Mouse (Mus musculus) T-helper 2 cell (primary cell): Measurements from ENCODE around the gene Dhx32.

Experiments
- in situ Hi-C: fragments of 300-600 bp; cut with MboI, MseI; formaldehyde crosslinking; loops from one replicate; pipeline ENCODE4 v1.15.1; 2025; ENCODE audit warnings: high pct_unique_total_duplicates

The Dhx32 gene

DNA sequence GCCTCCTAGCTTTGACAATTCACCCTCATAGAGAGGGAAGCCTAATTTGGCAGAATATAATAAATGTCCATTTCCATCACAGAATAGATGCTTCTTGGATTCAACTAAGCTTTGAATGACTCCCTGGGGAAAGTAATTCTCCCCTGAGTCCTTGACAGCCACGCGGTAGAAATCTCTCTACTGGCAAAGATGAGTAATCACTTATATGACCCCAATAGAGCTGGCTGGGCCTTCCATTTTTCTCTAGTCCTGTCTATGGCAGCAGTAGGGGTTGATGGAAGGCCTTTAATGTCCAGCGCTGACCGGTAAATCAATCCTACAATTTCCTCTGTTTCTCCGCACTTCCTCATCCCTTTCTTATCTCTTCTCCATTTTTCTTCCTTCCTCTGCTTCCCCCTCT, 7.3 kb downstream of the Dhx32 start:
- in situ Hi-C loops = no loop called here

DNA sequence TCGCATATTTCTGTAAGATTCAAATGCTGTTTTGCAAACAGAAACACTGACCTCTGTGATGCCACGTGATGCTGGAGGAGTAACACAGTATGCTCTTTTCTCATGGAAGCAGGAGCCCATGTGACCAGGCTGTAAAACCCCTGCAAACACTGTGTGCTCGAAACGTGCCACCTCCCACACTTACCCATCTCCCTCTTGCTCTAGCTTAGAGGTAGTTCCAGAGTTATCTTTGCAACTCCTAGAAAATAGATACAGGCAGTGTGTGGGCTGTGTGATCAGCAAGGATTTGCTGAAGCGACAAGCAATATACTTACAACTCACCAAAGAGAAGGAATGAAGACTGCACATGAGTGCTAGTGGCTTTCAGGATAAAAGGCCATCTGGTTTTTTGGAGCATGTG, 14.0 kb downstream of the Dhx32 start:
- in situ Hi-C loops = no loop called here

DNA sequence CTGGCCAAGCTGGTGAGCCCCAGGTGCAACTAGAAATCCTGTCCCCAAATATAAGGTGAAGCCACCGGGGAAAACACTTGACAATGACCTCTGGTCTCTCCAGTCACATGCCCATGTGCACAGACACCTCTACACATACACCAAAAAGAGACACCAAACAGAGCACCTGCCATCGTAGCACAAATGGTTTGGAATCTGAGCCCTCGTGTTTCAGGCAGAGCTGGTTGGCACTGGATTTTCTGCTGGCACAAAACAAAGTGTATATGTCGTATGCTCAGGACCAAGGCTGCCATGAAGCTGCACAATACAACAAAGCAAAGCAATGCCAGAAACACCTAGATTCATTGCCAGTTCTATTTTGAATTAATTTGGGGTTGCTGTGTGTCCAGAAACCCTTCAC, 14.5 kb downstream of the Dhx32 start:
- in situ Hi-C loops = no loop called here

DNA sequence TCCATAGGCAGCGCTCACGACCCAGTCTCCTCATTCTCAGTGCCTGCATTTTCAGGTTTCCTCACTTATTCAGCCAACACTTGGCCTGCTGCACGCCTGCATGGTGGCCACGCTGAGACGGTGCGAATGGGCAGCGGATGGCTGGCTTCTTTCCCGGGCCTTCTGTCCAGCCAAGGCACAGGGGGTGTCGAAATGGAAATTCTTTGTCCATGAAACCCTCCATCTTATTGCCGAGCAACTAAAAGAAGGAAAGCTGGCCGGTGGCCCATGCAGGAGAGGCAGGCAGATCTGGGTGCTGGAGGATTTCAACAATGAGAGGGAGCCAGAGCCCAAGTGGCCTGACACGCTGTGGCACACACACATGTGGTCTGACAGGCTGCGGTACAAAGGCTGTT, 16.7 kb downstream of the Dhx32 start:
- in situ Hi-C loops = no loop called here

DNA sequence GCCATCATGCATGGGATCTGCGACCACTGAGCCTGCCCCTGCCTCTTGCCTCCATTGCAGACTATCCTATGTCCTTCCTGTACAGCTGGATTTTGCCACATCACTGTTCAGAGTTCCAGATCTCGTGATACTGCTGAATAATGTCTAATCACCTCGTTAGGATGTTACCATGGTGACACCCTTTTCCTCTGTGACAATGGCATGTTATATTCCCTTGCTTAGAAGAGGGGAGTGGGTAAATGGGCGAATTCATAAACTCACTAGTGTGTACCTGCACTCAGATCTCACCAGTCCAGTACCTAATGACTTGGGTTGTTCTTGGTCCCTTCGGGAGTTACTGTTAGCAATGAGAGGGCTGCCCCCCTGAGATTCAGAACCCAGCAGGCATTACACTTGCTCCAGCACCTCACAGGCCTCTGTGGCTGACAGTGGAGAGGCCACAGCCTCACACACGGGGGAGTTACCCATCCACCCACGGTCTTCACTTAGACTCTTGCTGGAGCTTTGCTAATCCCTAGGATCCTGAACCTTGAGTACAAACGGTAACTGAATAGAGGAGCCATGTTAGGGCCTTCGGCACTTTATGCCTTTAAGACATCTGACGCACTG, 17.2 kb downstream of the Dhx32 start:
- in situ Hi-C loops = no loop called here

DNA sequence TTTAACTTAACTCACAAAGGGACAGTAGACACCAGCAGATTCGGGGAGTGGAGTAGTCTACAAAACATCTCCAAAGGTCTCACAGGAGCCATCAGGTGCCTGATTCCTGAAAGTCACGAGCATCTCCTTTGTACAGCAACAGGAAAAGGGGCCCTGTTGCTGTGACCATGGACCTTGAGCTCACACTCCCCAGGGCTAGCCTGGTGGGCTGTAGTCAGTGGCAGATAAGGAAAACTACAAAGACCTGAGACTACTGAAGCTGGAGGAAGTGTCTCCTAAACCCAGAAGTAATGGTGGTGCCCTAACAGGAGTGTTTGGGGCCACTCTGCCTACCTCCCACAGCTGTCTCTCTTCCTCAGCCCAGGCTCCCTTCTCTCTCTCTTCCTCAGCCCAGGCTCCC, 18.1 kb downstream of the Dhx32 start:
- in situ Hi-C loops = no loop called here

DNA sequence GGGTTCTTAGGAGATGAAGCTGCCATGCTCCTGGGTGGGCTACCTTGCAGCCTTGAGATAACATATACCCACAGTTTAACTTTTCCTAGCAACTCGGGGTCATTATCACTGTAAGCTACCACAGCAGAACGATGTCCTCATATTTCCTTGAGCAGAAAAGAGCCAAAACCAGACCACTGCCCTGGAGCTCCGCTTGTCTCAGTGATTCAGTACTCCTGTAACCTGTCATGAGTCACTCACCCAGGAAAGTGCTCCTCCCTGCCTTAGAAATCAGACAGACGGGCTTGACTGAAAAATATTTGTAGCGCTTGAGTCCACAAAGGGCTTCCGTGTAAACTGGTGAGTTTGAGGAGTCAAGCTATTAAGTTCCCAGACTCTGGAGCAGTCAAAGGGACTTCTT, 19.8 kb downstream of the Dhx32 start:
- in situ Hi-C loops = no loop called here

DNA sequence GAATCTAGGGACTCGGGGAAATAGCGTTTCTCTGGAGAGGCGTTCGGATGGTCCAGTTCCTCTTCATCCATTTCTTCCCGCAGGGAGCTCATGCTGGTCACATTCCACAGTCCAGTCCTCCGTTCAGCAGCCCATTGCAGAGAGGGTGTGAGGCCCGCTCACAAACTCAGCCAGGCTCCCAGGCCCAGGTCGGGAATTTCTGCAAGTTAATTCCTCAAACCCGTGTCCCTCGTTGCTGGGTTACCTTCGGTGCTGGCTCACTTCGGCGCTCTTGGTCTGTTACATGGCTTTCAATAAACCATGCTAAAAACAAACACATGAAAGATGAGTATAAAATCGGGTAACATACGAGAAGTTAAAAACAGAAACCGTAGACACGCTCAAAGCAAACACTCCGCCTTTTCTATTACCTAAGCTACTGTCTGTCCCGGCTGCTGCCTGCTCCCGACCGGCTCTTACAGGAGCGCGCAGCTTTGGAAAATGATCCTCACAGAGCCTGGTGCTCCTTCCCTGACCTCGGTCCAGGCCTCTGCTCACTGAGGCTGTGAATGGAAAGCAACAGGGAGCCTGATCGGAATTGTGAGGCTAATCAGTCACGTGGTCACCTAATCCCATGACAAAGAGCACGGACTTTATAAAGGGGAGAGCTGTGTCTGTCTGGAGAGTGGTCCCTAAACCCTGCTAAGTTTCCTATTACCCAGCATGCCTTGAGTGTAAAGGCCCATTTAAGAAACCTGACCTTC, 22.7 kb downstream of the Dhx32 start:
- in situ Hi-C loops = no loop called here

DNA sequence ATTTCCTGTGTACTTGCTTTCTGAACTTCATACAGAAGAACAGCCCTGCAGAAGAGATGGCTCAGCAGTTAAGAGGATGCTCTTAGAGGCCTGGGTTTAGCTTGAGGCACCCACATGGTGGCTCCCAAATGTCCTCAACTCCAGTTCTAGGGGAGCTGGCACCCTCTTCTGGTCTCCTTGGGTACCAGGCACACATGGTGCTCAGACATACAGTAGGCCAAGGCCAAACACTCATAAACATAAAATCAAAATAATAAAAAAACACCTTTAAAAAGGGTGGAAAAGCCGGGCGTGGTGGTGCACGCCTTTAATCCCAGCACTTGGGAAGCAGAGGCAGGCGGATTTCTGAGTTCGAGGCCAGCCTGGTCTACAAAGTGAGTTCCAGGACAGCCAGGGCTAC, 23.8 kb downstream of the Dhx32 start:
- in situ Hi-C loops = no loop called here

DNA sequence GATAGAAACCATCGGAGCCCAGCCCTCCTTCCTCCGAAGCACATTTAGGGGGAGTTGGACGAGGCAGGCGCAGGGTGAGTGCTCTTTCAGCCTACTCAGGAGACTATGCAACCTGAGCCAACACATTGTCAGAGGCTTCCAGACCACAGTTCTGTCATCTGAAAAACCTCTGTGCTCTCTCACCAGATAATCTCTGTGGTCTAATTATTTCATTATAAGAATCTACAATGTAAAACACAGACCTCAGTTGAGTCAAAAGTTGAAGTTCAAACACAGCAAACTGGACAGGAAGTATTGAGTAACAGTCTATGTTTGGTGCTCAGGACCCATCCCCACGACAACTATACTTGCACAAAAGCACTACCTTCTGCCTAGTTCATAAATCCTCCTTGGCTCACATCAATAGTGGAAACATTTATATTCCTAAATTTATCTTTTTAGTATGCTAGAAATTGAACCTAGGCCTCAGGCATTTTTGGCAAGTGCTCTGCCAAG, 24.5 kb downstream of the Dhx32 start:
- in situ Hi-C loops = no loop called here

DNA sequence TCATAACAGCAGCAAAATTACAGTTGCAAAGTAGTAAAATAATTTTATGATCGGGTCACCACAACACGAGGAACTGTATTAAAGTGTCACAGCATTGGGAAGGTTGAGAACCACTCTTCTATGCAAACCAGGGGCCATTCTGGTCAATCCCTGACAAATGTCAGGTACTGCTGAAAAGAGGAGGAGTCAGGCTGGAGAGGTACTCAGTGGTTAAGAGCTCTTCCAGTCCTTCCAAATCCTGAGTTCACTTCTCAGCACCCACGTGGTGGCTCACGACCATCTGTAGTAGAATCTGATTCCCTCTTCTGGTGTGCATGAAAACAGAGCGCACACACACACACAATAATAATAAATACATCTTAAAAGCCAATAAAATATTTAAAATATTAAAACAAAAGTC, 31.4 kb downstream of the Dhx32 start:
- in situ Hi-C loops = no loop called here

DNA sequence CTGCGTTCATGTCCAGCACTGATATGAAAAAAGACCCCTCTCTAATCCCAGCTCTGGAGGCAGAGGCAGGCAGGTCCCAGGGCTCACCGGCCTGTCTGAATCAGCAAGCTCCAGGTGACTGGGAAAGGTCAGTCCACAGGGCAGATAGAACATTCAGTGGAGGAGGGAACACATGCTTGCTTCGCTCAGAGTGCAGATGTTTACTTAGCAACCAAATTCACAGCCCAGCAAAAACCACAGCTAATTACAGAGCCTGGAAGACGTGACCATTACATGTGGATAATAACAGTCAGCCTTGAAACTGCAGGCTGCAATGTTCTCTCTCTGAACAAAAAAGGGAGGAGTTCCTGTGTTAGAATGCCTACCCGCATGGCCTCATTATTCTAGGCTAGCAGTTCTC, 31.9 kb downstream of the Dhx32 start:
- in situ Hi-C loops = no loop called here

DNA sequence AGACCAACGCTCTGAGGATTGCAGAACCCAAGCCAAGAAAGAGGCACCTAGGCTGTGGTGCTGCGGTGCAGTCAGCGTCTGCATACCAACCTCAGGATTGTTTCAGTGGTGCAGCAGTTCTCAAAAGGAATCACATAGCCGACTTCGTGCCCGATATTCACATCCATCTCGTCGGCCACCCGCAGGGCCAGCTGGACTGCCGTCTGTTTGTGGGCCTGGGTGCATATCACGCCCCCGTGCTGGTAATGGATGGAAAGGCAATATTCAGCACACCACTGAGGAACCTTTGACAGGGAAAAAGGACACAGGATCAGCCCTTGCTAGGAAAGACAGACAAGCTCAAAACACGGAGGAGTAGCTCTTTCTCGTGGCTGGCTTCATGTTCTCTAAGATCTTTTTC, 33.8 kb downstream of the Dhx32 start:
- in situ Hi-C loops = no loop called here

DNA sequence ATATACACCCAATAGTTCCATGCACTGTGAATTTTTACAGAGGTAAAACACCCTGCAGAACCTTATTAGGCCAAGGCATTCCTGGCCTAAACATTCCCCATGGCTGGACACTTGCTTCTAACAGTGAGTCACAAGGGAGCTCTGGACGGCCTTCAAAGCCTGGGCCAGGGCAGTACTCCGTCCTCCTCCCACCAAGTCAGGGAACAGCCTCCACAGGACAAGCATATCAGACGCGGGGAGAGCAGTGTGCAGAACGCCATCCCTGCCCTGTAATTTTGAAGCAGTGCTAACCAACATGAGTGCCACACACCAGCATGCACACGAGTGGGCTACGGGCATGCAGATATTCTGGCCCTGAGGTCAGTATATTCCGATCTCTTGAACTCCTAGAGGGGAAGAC, 35.2 kb downstream of the Dhx32 start:
- in situ Hi-C loops = no loop called here

DNA sequence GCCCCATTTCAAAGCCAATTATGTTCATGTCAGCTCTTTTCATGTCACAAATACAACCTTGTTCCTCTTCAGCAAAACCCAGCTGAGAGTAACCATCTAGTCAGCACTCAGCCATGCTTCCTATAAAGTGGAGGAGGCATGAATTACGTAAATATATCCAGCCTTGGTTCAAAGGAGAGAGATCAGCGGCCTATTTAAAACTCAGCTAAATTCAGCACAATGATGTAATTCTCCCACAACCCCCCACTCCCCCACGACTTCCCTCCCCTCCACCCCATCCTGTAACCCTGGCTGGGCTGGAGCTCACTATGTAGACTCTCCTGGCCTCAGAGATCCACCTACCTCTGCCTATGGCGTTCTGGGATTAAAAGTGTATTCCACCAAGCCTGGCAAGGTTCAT, 37.8 kb downstream of the Dhx32 start:
- in situ Hi-C loops = no loop called here

DNA sequence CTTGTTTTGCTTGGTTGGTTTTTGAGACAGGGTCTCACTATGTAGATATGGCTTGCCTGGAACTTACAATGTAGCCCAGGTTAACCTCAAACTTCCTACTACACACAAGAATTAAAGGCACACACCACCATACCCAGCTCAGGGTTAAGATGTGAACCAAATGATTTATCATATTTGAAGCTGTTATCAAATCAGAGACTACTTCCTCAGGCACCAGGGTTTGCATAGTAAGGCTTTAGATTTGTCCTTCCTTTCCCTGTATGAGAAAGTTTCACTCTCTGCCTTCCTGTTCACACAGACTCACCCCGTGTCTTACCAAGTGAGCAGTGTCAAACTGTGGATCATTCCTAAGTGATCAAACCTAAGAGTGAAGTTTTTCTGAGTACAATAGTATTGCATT, 38.3 kb downstream of the Dhx32 start:
- in situ Hi-C loops = no loop called here

DNA sequence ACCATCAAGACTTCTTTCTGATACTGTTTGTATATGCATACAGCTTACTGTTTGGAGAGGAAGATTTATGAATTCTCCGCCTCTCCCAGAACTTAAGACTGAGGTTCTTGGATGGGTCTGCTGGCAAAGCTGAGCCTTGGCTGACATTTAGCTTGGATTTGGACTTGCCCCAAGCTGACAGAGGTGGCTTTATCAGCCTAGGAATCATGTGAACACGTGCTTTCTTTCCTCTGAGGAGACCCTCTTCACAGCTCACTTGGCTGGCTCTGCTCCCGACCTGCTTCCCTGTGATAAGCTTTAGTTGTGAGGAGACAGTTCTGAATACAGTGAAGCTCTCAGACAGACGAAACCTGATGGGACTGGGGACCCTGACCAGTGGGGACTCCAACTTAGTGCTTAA, 38.9 kb downstream of the Dhx32 start:
- in situ Hi-C loops = no loop called here

DNA sequence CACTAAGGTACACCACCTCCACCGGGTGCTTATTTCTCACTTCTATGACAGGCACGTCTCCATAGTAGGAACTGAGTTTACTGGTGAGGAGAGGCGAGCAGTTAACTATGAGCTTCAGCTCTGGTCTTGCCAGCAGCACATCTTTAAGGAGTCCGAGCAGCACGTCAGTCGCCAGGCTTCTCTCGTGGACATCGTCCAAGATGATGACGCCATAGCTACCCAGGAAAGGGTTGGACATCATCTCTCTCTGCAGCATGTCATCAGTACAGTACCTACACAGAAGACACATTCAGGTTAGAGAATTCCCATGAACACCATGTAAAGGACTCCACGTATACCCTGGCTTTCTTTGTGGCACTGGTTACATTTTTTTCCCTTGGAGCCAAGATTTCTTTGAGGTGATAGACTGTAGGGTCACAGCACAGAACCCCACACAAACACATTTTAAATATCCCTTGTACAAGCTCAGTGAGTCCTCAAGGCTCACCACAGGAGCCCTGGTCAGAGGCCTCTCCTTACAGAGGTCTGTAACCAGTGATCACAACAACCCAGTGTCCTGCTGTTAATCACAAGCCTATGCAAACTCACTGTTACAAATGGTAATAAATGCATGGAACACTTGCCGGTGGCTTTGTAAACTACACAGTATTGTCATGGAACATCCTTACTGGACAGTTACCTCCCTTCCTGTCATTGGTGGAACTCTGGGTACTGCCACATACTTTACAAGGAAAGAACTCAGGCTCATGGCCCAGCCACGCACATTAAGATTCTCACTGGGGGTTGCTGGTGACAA, 39.8 kb downstream of the Dhx32 start:
- in situ Hi-C loops = no loop called here

DNA sequence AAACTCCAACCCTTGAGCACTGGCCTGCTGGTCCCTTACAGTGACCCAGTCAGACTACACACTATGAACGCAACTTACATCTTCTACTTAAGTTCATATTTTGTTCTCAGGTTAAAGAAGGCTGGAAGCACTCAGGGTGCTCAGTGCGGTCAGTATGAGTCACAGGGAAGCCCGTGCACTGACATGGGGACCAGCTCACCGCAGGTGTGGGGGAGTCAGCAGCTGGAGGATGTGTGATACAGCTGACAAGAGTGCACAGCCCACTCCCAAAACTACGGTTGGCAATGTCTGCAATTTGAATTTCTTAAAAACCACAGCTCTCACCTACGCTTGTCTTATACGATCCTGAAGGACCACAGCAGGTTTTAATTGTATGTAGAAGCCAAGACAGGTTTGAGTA, 42.0 kb downstream of the Dhx32 start:
- in situ Hi-C loops = no loop called here

DNA sequence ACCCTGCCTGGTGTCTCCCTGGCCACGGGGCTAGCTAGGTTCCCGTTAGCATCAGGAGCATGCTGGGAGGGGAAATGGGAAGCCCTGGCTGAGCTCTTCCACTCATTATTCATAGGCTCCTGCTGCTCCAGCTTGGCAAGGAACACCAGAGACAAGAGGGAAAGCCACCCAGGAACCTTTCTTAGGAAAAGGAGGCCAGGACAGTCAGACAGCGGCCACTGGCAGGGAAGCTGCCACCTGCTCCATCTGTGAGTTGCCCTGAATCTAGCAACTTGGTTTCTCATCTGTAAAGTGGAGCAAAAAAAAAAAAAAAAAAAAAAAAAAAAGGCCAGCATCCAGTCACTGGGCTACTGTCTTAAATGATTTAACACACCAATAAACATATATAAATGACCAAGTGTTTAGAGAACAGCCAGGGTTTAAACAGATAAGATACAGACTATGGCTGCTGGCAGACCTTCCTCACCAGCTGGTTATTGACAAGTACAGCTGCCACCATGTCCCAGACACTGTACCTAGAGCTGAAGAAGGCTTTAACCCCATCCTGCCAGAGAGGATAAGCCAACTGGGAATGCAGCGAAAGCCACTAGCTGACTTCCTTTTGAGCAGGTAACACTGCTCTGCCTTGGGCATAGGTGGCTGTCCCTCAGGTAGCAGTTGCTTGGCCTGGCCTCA, 50.4 kb downstream of the Dhx32 start:
- in situ Hi-C loops = loop anchor here (10.0 kb wide), 1 partner anchor 1013 kb away; no protein-coding TSS in a partner anchor

DNA sequence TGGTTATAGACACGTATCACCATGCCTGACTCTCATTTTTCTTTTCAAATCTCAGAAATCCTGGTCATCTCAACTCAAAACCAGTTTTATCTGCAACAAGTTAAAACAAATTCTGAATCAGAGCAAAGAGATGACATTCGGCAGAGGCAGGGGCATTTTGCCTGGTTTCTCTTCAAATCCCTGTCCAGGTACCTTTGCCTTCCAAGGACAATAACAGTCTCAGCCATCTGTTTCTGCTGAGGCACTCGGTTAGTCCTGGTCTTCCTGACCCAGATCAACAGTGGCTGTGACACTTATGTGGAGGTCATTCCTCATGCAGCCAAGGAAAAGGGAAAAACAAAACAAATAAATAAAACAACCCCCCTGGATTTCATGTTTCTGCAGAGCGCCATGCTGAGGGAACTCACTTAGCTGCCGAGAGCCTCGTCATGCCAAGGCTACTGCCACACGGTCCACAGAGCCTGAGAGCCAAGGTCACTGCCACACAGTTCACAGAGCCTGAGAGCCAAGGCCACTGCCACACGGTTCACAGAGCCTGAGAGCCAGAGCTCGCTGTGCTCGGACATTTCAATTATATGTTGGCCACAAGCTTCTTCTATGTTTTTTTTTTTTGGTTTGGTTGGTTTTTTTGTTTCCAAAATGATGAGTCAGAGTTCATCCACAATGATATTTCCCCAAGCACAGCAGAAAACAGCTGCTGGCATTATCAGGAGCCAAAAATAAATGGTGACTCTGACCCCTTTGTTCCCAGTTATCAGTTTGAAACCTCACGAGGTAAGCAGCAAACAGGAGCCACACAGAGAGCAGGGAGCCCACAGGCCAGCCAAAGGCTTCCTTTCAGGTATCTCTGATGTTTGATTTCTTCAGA, 52.0 kb downstream of the Dhx32 start:
- in situ Hi-C loops = loop anchor here (10.0 kb wide), 1 partner anchor 1014 kb away; no protein-coding TSS in a partner anchor
